ENCODE assay signal across 20 mouse cellular contexts in genomic region chr2:121551271-121551670, GRCm38 (mm10). TPM values are rescaled to one million over a fixed set of nuclear protein-coding genes. Genes with fewer than 3 reads are reported as not detected.
A peak's percentile ranks its signal among the peaks of the same experiment; 100 is the strongest.
DNase-seq lines count a peak whose midpoint lies in the region; ATAC-seq and TF ChIP-seq lines count a peak whose summit lies in the region.
"Had no signal": no experiment of that assay in that cellular context is flagged by ENCODE, and none has a peak within 500 bp of the region (broad histone marks: within the 10 kb centered on the region; RNA-seq: fewer than 3 reads in every experiment).

No protein-coding gene starts in this region.

- TF ChIP-seq POLR2A in testis, adult 2 months (IDR thresholded peaks at IDR 0.05; ENCODE audit: control insufficient read depth, low read depth, low read length), result no peak

- DNase-seq in cerebellum, adult 9-11 months, result peak; percentile 16
- DNase-seq in cerebellum, adult 11 months, result no peak
- DNase-seq in testis, postnatal 14 days (ENCODE audit: low spot score), result no peak
- no peak for DNase-seq in hindbrain, postnatal 0 days (ENCODE audit: low spot score)
- no peak for DNase-seq in MN1 (ENCODE audit: low spot score)
- DNase-seq in spleen, adult 12 weeks (ENCODE audit: low spot score), result no peak
- DNase-seq: adrenal gland, adult 2 months; forebrain, postnatal 0 days; gastrocnemius, adult 2 months; layer of hippocampus, adult 9-11 months; liver; lung, embryonic 14.5 days had no signal

- H3K27ac ChIP-seq in testis, adult 2 months (ENCODE audit: control insufficient read depth, insufficient read depth, low read depth, low read length), result no peak overlapping the region
- H3K27ac ChIP-seq in heart, embryonic 14.5 days (replicated peaks in 1 of 2; ENCODE audit: control insufficient read depth in 1 of 2, insufficient read depth in 1 of 2, low read depth in 2 of 2, low read length in 2 of 2), result peak overlapping the region; percentile 95 to 96
- no peak overlapping the region for H3K27ac ChIP-seq in hindbrain, postnatal 0 days
- H3K27ac ChIP-seq: gastrocnemius, adult 2 months; hindbrain, embryonic 13.5 days; macrophage; midbrain, embryonic 15.5 days; stomach, postnatal 0 days had no signal

- H3K36me3 ChIP-seq in testis, adult 2 months (ENCODE audit: control insufficient read depth, insufficient read depth, low read length), result no peaks in the 10 kb centered on the region
- peaks cover 27% of the 10 kb centered on the region for H3K36me3 ChIP-seq in heart, embryonic 14.5 days (ENCODE audit: control insufficient read depth, insufficient read depth, low read length)
- H3K36me3 ChIP-seq in hindbrain, postnatal 0 days (ENCODE audit: insufficient read depth, low read length), result peaks cover 13% of the 10 kb centered on the region

- WGBS in heart, embryonic 14.5 days, result 16% methylated on average over 8 of the region's 8 CpGs
- WGBS in hindbrain, postnatal 0 days, result 82% methylated on average over 8 of the region's 8 CpGs

- peak overlapping the region; percentile 80 for H3K9ac ChIP-seq in heart, embryonic 14.5 days (ENCODE audit: low read length)
- no peak overlapping the region for H3K9ac ChIP-seq in hindbrain, postnatal 0 days (replicated peaks; ENCODE audit: low read length)
- H3K9ac ChIP-seq: forebrain, postnatal 0 days; hindbrain, embryonic 13.5 days; lung, embryonic 14.5 days; midbrain, embryonic 15.5 days had no signal

- H3K4me1 ChIP-seq in testis, adult 2 months (ENCODE audit: control insufficient read depth, insufficient read depth, low read length), result no peaks in the 10 kb centered on the region
- H3K4me1 ChIP-seq in heart, embryonic 14.5 days (ENCODE audit: control insufficient read depth in 2 of 2, insufficient read depth in 2 of 2, low read length in 2 of 2), result peaks cover 18 to 28% of the 10 kb centered on the region in 2 experiments
- no peaks in the 10 kb centered on the region for H3K4me1 ChIP-seq in hindbrain, postnatal 0 days (ENCODE audit: insufficient read depth, low read length)
- H3K4me1 ChIP-seq: hindbrain, embryonic 13.5 days; midbrain, embryonic 15.5 days had no signal

- peak; percentile 82 for ATAC-seq in heart, embryonic 14.5 days (ENCODE audit: insufficient number of reproducible peaks, insufficient read depth, low FRiP score, low read depth)
- no peak for ATAC-seq in hindbrain, postnatal 0 days
- ATAC-seq: forebrain, postnatal 0 days; intestine, embryonic 16.5 days; midbrain, embryonic 15.5 days had no signal

- no peak for TF ChIP-seq CTCF in testis, adult 2 months (IDR thresholded peaks at IDR 0.05; ENCODE audit: control insufficient read depth, insufficient read depth, insufficient replicate concordance, low read depth, low read length)
- TF ChIP-seq CTCF in hindbrain, postnatal 0 days (IDR thresholded peaks at IDR 0.05; ENCODE audit: low read depth), result no peak

- H3K4me2 ChIP-seq in heart, embryonic 14.5 days (ENCODE audit: low read length), result peak overlapping the region; percentile 63
- no peak overlapping the region for H3K4me2 ChIP-seq in hindbrain, postnatal 0 days (ENCODE audit: low read depth, low read length)
- H3K4me2 ChIP-seq: hindbrain, embryonic 13.5 days; lung, embryonic 14.5 days; midbrain, embryonic 15.5 days had no signal

- H3K4me3 ChIP-seq in testis, adult 2 months (ENCODE audit: control insufficient read depth, low read depth, low read length), result peak overlapping the region; percentile 73
- peak overlapping the region; percentile 37 to 46 for H3K4me3 ChIP-seq in heart, embryonic 14.5 days (ENCODE audit: control insufficient read depth in 1 of 2, insufficient read depth in 1 of 2, low read depth in 1 of 2, low read length in 2 of 2)
- no peak overlapping the region for H3K4me3 ChIP-seq in hindbrain, postnatal 0 days (ENCODE audit: low read length)
- H3K4me3 ChIP-seq: erythroblast, embryonic 14.5 days; gastrocnemius, adult 2 months; hindbrain, embryonic 13.5 days; midbrain, embryonic 15.5 days had no signal

- H3K27me3 ChIP-seq in testis, adult 2 months (ENCODE audit: control insufficient read depth, insufficient read depth, low read length), result no peaks in the 10 kb centered on the region
- no peaks in the 10 kb centered on the region for H3K27me3 ChIP-seq in heart, embryonic 14.5 days (ENCODE audit: control insufficient read depth, insufficient read depth, low read length)
- H3K27me3 ChIP-seq in hindbrain, postnatal 0 days (ENCODE audit: insufficient read depth, low read length), result no peaks in the 10 kb centered on the region
- H3K27me3 ChIP-seq: hindbrain, embryonic 13.5 days; midbrain, embryonic 15.5 days had no signal

- H3K9me3 ChIP-seq in heart, embryonic 14.5 days (ENCODE audit: control insufficient read depth, low read length), result no peaks in the 10 kb centered on the region
- H3K9me3 ChIP-seq in hindbrain, postnatal 0 days (ENCODE audit: low read length), result no peaks in the 10 kb centered on the region
- H3K9me3 ChIP-seq: hindbrain, embryonic 13.5 days; midbrain, embryonic 15.5 days had no signal

RNA-seq across cellular contexts. Expression of gene Wdr76, which starts 44.7 kb away (rescaled TPM):
- 1.7 TPM in 2 replicates for polyA plus RNA-seq in testis, adult 2 months (2012; rRNA removed)
- polyA plus RNA-seq in heart, embryonic 14.5 days (2014; fragmentation: Nextera tagmentation; extraction: Ambion mirVana), result 6.5 and 7.2 TPM in 2 replicates
- total RNA-seq in hindbrain, postnatal 0 days (2014; rRNA removed), result 4.6 and 5.3 TPM in 2 replicates
- polyA plus RNA-seq in hindbrain, postnatal 0 days (2015; fragmentation: Nextera tagmentation; extraction: Ambion mirVana), result 2.4 and 2.8 TPM in 2 replicates

RNA-seq across cellular contexts. Expression of gene Mfap1a, which starts 44.8 kb away (rescaled TPM):
- 3.3 and 4.1 TPM in 2 replicates for polyA plus RNA-seq in testis, adult 2 months (2012; rRNA removed)
- polyA plus RNA-seq in heart, embryonic 14.5 days (2014; fragmentation: Nextera tagmentation; extraction: Ambion mirVana), result 18.3 and 20.5 TPM in 2 replicates
- total RNA-seq in hindbrain, postnatal 0 days (2014; rRNA removed), result 12.0 and 14.4 TPM in 2 replicates
- polyA plus RNA-seq in hindbrain, postnatal 0 days (2015; fragmentation: Nextera tagmentation; extraction: Ambion mirVana), result 21.3 and 21.5 TPM in 2 replicates

Comparison
In these comparisons a context has a peak if more than half of its experiments do, and no peak if none do; other contexts are left out.
1. H3K27ac ChIP-seq: peak in heart, embryonic 14.5 days (2 of 2); none in testis, adult 2 months (single experiment) and hindbrain, postnatal 0 days (single experiment).